Mouse (Mus musculus): Measurements from ENCODE around the gene Ccdc62.

DNA sequence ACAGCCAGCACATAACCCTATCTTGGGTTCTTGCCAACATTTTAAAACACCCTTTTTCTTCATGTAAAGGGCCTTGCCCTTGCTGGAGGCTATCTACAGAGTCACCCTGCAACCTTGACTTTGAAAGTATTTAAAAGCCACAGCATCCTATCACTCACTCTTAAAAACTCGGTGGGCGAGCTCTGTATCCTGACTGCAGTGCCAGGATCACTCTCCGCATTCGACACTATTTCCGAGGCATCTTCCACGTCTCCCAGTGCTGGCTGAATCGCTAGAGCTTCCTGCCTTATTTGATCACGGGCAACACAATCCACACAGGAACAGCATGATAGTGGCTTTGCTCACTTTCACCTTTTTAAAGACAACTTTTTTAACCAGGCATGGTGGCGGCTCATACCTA is 87.5 kb downstream of the Ccdc62 start:
- no peak for TF ChIP-seq CTCF (IDR thresholded peaks at IDR 0.05; ENCODE audit: control insufficient read depth, insufficient read depth, insufficient replicate concordance, low read depth, low read length)
- TF ChIP-seq POLR2A (IDR thresholded peaks at IDR 0.05; ENCODE audit: control insufficient read depth, low read depth, low read length): no peak
